Mouse (Mus musculus) liver, embryonic 12.5 days (tissue): ENCODE measurements at regions not wholly inside any gene's neighbourhood (a gene's known extent, or its start where the extent isn't known, plus 50 kb on each side); places are given as distances from the start of the nearest gene placed in this dataset.

ENCODE experiments used
- ATAC-seq: fragments of 200-750 bp; cut with Nextera tagmentation; 2 replicates; pipeline ENCODE4 v1.8.0; 2017; ENCODE audit warnings: moderate number of reproducible peaks, mild to moderate bottlenecking, moderate library complexity
- H3K27ac ChIP-seq: fragments of 300-500 bp; sonication (generic); 2 replicates; pipeline ENCODE4 v1.5.1; 2016; ENCODE audit warnings: mild to moderate bottlenecking
- H3K27me3 ChIP-seq: fragments of 300-500 bp; sonication (generic); replicated peaks from 2 replicates; pipeline ENCODE4 v1.6.1; 2016; ENCODE audit warnings: mild to moderate bottlenecking, moderate library complexity
- H3K36me3 ChIP-seq: fragments of 300-500 bp; sonication (generic); 2 replicates; pipeline ENCODE4 v1.6.1; 2016; ENCODE audit warnings: mild to moderate bottlenecking, moderate library complexity
- H3K4me1 ChIP-seq: fragments of 300-500 bp; sonication (generic); 2 replicates; pipeline ENCODE4 v1.6.1; 2016
- H3K4me2 ChIP-seq: fragments of 300-500 bp; sonication (generic); 2 replicates; pipeline ENCODE4 v1.6.1; 2016; ENCODE audit warnings: mild to moderate bottlenecking, moderate library complexity
- H3K4me3 ChIP-seq: fragments of 300-500 bp; sonication (generic); 2 replicates; pipeline ENCODE4 v1.5.1; 2016; ENCODE audit warnings: mild to moderate bottlenecking, moderate library complexity
- H3K9ac ChIP-seq: fragments of 300-500 bp; sonication (generic); 2 replicates; pipeline ENCODE4 v1.6.1; 2016; ENCODE audit warnings: mild to moderate bottlenecking, moderate library complexity
- H3K9me3 ChIP-seq: fragments of 300-500 bp; sonication (generic); replicated peaks from 2 replicates; pipeline ENCODE4 v1.6.1; 2016; ENCODE audit warnings: mild to moderate bottlenecking, moderate library complexity
- whole genome bisulfite sequencing: fragments of 180-500 bp; shearing (Covaris S2); methylation state at CpG from one replicate; pipeline ENCODE4 v1.1.7; 2016; ENCODE audit not compliant: insufficient replicate concordance; 5-methylcytosine and 5-hydroxymethylcytosine counted together

GRCm38 (mm10) chr12:77841844-77842415 lies 352.1 kb upstream of the Gm6657 start:
- no peaks in the 10 kb centered on the region for H3K9me3 ChIP-seq
- no peak overlapping the region for H3K4me2 ChIP-seq
- H3K9ac ChIP-seq = no peak overlapping the region
- H3K27me3 ChIP-seq = no peaks in the 10 kb centered on the region
- H3K4me3 ChIP-seq = no peak overlapping the region
- no peaks in the 10 kb centered on the region for H3K4me1 ChIP-seq
- no peaks in the 10 kb centered on the region for H3K36me3 ChIP-seq
- no peak overlapping the region for H3K27ac ChIP-seq
- WGBS = 68% methylated on average over 7 of the region's 7 CpGs
- ATAC-seq = no peak

GRCm38 (mm10) chr12:77852595-77853577 lies 341.2 kb upstream of the Gm6657 start:
- no peak overlapping the region for H3K9ac ChIP-seq
- H3K4me2 ChIP-seq = no peak overlapping the region
- no peak for ATAC-seq
- H3K27ac ChIP-seq = no peak overlapping the region
- H3K27me3 ChIP-seq = no peaks in the 10 kb centered on the region
- no peak overlapping the region for H3K4me3 ChIP-seq
- H3K9me3 ChIP-seq = no peaks in the 10 kb centered on the region
- H3K36me3 ChIP-seq = no peaks in the 10 kb centered on the region
- no peaks in the 10 kb centered on the region for H3K4me1 ChIP-seq
- WGBS = 40% methylated on average over 9 of the region's 9 CpGs

- Histone ChIP-seq H3K4me1 (no peaks in the 10 kb centered on the region), H3K9ac (no peak overlapping the region), H3K9me3 (no peaks in the 10 kb centered on the region), H3K36me3 (no peaks in the 10 kb centered on the region), H3K4me2 (no peak overlapping the region), H3K27me3 (no peaks in the 10 kb centered on the region), H3K4me3 (no peak overlapping the region), H3K27ac (no peak overlapping the region)
- ATAC-seq = no peak
- 71% methylated on average over 15 of the region's 15 CpGs for WGBS
Observed at GRCm38 (mm10) chr12:77854281-77855075, 339.6 kb upstream of the Gm6657 start.

GRCm38 (mm10) chr12:77855796-77856195 lies 338.2 kb upstream of the Gm6657 start:
- Histone ChIP-seq H3K4me3 (no peak overlapping the region), H3K27ac (no peak overlapping the region), H3K27me3 (no peaks in the 10 kb centered on the region), H3K4me1 (no peaks in the 10 kb centered on the region), H3K4me2 (no peak overlapping the region), H3K9me3 (no peaks in the 10 kb centered on the region), H3K36me3 (no peaks in the 10 kb centered on the region), H3K9ac (no peak overlapping the region)
- ATAC-seq = no peak
- 82% methylated on average over 12 of the region's 12 CpGs for WGBS

GRCm38 (mm10) chr12:77857281-77857680 lies 336.8 kb upstream of the Gm6657 start:
- 53% methylated on average over 4 of the region's 4 CpGs for WGBS
- Histone ChIP-seq H3K9ac (no peak overlapping the region), H3K36me3 (no peaks in the 10 kb centered on the region), H3K9me3 (no peaks in the 10 kb centered on the region), H3K4me1 (no peaks in the 10 kb centered on the region), H3K27me3 (no peaks in the 10 kb centered on the region), H3K4me3 (no peak overlapping the region), H3K27ac (no peak overlapping the region), H3K4me2 (no peak overlapping the region)
- ATAC-seq = no peak

GRCm38 (mm10) chr12:77860769-77861557 lies 333.1 kb upstream of the Gm6657 start:
- no peak for ATAC-seq
- no peak overlapping the region for H3K27ac ChIP-seq
- no peaks in the 10 kb centered on the region for H3K36me3 ChIP-seq
- no peak overlapping the region for H3K4me2 ChIP-seq
- 63% methylated on average over 13 of the region's 13 CpGs for WGBS
- H3K9ac ChIP-seq = no peak overlapping the region
- no peaks in the 10 kb centered on the region for H3K27me3 ChIP-seq
- no peaks in the 10 kb centered on the region for H3K9me3 ChIP-seq
- H3K4me3 ChIP-seq = no peak overlapping the region
- H3K4me1 ChIP-seq = no peaks in the 10 kb centered on the region

GRCm38 (mm10) chr12:77867947-77868495 lies 326.0 kb upstream of the Gm6657 start:
- Histone ChIP-seq H3K4me2 (no peak overlapping the region), H3K4me3 (no peak overlapping the region), H3K27ac (no peak overlapping the region), H3K36me3 (no peaks in the 10 kb centered on the region), H3K9ac (no peak overlapping the region), H3K27me3 (no peaks in the 10 kb centered on the region), H3K9me3 (no peaks in the 10 kb centered on the region), H3K4me1 (no peaks in the 10 kb centered on the region)
- WGBS = 58% methylated on average over 4 of the region's 4 CpGs
- no peak for ATAC-seq

- Histone ChIP-seq H3K36me3 (no peaks in the 10 kb centered on the region), H3K9me3 (no peaks in the 10 kb centered on the region), H3K9ac (no peak overlapping the region), H3K27ac (no peak overlapping the region), H3K4me1 (no peaks in the 10 kb centered on the region), H3K4me3 (no peak overlapping the region), H3K4me2 (no peak overlapping the region), H3K27me3 (no peaks in the 10 kb centered on the region)
- WGBS = 67% methylated on average over 3 of the region's 3 CpGs
- ATAC-seq = no peak
Observed at GRCm38 (mm10) chr12:77869296-77869695, 324.7 kb upstream of the Gm6657 start.

- no peaks in the 10 kb centered on the region for H3K27me3 ChIP-seq
- H3K27ac ChIP-seq = no peak overlapping the region
- H3K4me3 ChIP-seq = no peak overlapping the region
- H3K4me1 ChIP-seq = no peaks in the 10 kb centered on the region
- no peak for ATAC-seq
- no peak overlapping the region for H3K9ac ChIP-seq
- H3K4me2 ChIP-seq = no peak overlapping the region
- WGBS = 90% methylated on average over 2 of the region's 2 CpGs
- H3K9me3 ChIP-seq = no peaks in the 10 kb centered on the region
- H3K36me3 ChIP-seq = no peaks in the 10 kb centered on the region
Observed at GRCm38 (mm10) chr12:77887335-77887734, 306.7 kb upstream of the Gm6657 start.

GRCm38 (mm10) chr12:77891452-77891851 lies 302.6 kb upstream of the Gm6657 start:
- 69% methylated on average over 6 of the region's 6 CpGs for WGBS
- ATAC-seq = no peak
- no peaks in the 10 kb centered on the region for H3K9me3 ChIP-seq

GRCm38 (mm10) chr12:77894238-77894637 lies 299.8 kb upstream of the Gm6657 start:
- H3K4me3 ChIP-seq = no peak overlapping the region

More at GRCm38 (mm10) chr12:77891452-77891851, 302.6 kb upstream of the Gm6657 start:
- no peaks in the 10 kb centered on the region for H3K27me3 ChIP-seq
- H3K4me2 ChIP-seq = no peak overlapping the region
- H3K27ac ChIP-seq = no peak overlapping the region
- no peak overlapping the region for H3K9ac ChIP-seq
- no peaks in the 10 kb centered on the region for H3K36me3 ChIP-seq
- H3K4me3 ChIP-seq = no peak overlapping the region
- H3K4me1 ChIP-seq = no peaks in the 10 kb centered on the region

More at GRCm38 (mm10) chr12:77894238-77894637, 299.8 kb upstream of the Gm6657 start:
- no peaks in the 10 kb centered on the region for H3K4me1 ChIP-seq
- H3K9ac ChIP-seq = no peak overlapping the region
- no peaks in the 10 kb centered on the region for H3K27me3 ChIP-seq
- ATAC-seq = no peak
- H3K9me3 ChIP-seq = no peaks in the 10 kb centered on the region
- H3K4me2 ChIP-seq = no peak overlapping the region
- no peaks in the 10 kb centered on the region for H3K36me3 ChIP-seq
- H3K27ac ChIP-seq = no peak overlapping the region
